Mouse (Mus musculus): ENCODE data around the gene Ispd. TPM values are rescaled to one million over a fixed set of nuclear protein-coding genes. Genes with fewer than 3 reads are reported as not detected.

Gene Ispd
- polyA plus RNA-seq (2017; shearing (Covaris generic)): 1 to 10 TPM; 1.0 to 2.8 TPM

GRCm38 (mm10) chr12:36381441-36382340 is at the start of gene Ispd, which contains the start of gene D630036H23Rik:
TSS of gene Ispd (plus strand) at chr12:36381450.
TSS of gene D630036H23Rik (minus strand) at chr12:36382181.

Other genes starting within 250 kb of the Ispd start
- gene Ankmy2, start 224.3 kb upstream of the Ispd start, polyA plus RNA-seq (2017; shearing (Covaris generic)): 10 to 100 TPM; 37.8 to 54.4 TPM
- 100 to 1,000 TPM; 124 to 200 TPM for gene Bzw2, start 223.4 kb upstream of the Ispd start, polyA plus RNA-seq (2017; shearing (Covaris generic))
- gene Lrrc72, start 128.1 kb upstream of the Ispd start, polyA plus RNA-seq (2017; shearing (Covaris generic)): not detected
- 1 to 10 TPM in 1 of 2 experiments, under 1 TPM in 1; 0.30 to 8.1 TPM for gene Sostdc1, start 67.3 kb upstream of the Ispd start, polyA plus RNA-seq (2017; shearing (Covaris generic))
- gene D630036H23Rik, start 731 bp downstream of the Ispd start, polyA plus RNA-seq (2017; shearing (Covaris generic)): 1 to 10 TPM in 1 of 2 experiments, not detected in 1; 1.3 TPM

All from activated CD4-positive, CD25-positive, alpha-beta regulatory T cell (primary cell).